Mouse (Mus musculus) testis, adult 2 months (tissue): ENCODE measurements around the gene Psmd5.

Experiments used
- CTCF ChIP-seq: fragments of 200-500 bp; IDR thresholded peaks from 2 replicates; pipeline ENCODE4 v1.5.1; 2012; ENCODE audit warnings: low read depth, mild to moderate bottlenecking, inconsistent platforms, low read length, moderate library complexity; ENCODE audit not compliant: control insufficient read depth, insufficient read depth, insufficient replicate concordance
- POLR2A ChIP-seq: fragments of 200-500 bp; IDR thresholded peaks from 2 replicates; pipeline ENCODE4 v1.6.1; 2012; ENCODE audit warnings: low read depth, mild to moderate bottlenecking, inconsistent platforms, low read length, moderate library complexity; ENCODE audit not compliant: control insufficient read depth

- TF ChIP-seq POLR2A (no peak), CTCF (no peak)
Observed at GRCm38 (mm10) chr2:34922729-34923128, 48.0 kb upstream of the Psmd5 start.
